Mouse (Mus musculus) stomach, postnatal 0 days (tissue): ENCODE measurements around the gene Th. TPM values are rescaled to one million over a fixed set of nuclear protein-coding genes. Genes with fewer than 3 reads are reported as not detected.

Experiments used
- ATAC-seq: fragments of 200-750 bp; cut with Nextera tagmentation; 2 replicates; pipeline ENCODE4 v1.8.0; 2017; ENCODE audit not compliant: low FRiP score, low TSS enrichment
- DNase-seq: peaks from one replicate; pipeline ENCODE4 v3.0.0-alpha.2; 2016; ENCODE audit warnings: low spot score
- H3K27ac ChIP-seq: fragments of 300-500 bp; sonication (generic); replicated peaks from 2 replicates; pipeline ENCODE4 v1.5.1; 2014; ENCODE audit warnings: mild to moderate bottlenecking, control low read depth
- H3K27me3 ChIP-seq: fragments of 300-500 bp; sonication (generic); 2 replicates; pipeline ENCODE4 v1.6.1; 2014; ENCODE audit warnings: low read length; ENCODE audit not compliant: control insufficient read depth, insufficient read depth
- H3K36me3 ChIP-seq: fragments of 300-500 bp; sonication (generic); 2 replicates; pipeline ENCODE4 v1.6.1; 2014; ENCODE audit warnings: low read length, mixed read lengths; ENCODE audit not compliant: control insufficient read depth, insufficient read depth
- H3K4me1 ChIP-seq: fragments of 300-500 bp; sonication (generic); replicated peaks from 2 replicates; pipeline ENCODE4 v1.6.1; 2014; ENCODE audit warnings: antibody characterized with exemption; ENCODE audit not compliant: control insufficient read depth, insufficient read depth
- H3K4me2 ChIP-seq: fragments of 300-500 bp; sonication (generic); replicated peaks from 2 replicates; pipeline ENCODE4 v1.6.1; 2014; ENCODE audit warnings: low read depth, mild to moderate bottlenecking, control low read depth, moderate library complexity
- H3K4me3 ChIP-seq: fragments of 300-500 bp; sonication (generic); 2 replicates; pipeline ENCODE4 v1.5.1; 2014; ENCODE audit warnings: low read depth, low read length, control low read depth
- H3K9ac ChIP-seq: fragments of 300-500 bp; sonication (generic); 2 replicates; pipeline ENCODE4 v1.6.1; 2014; ENCODE audit warnings: mild to moderate bottlenecking, low read length, control low read depth, mixed read lengths
- H3K9me3 ChIP-seq: fragments of 300-500 bp; sonication (generic); 2 replicates; pipeline ENCODE4 v1.6.1; 2016; ENCODE audit warnings: low read length; ENCODE audit not compliant: control insufficient read depth
- CTCF ChIP-seq: IDR thresholded peaks from 2 replicates; pipeline ENCODE4 v1.5.1; 2016; ENCODE audit warnings: antibody characterized with exemption, low read depth, mild to moderate bottlenecking, moderate library complexity
- EP300 ChIP-seq: optimal IDR thresholded peaks from 2 replicates; pipeline ENCODE3; 2016; ENCODE audit warnings: antibody characterized with exemption
- WGBS: fragments of 180-500 bp; shearing (Covaris S2); extraction: QIAGEN DNeasy Blood & Tissue Kit; methylation state at CpG from one replicate; pipeline ENCODE4 v1.1.7; 2014; 5-methylcytosine and 5-hydroxymethylcytosine counted together
- polyA plus RNA-seq: library from polyadenylated mRNA; unstranded; fragments of >200 nt; fragmentation: Nextera tagmentation; extraction: Ambion mirVana; gene quantifications from 2 replicates; pipeline ENCODE4 v1.2.1, GENCODE M21; 2015

The Th gene
- polyA plus RNA-seq, result 0.76 and 1.2 TPM in 2 replicates

DNA sequence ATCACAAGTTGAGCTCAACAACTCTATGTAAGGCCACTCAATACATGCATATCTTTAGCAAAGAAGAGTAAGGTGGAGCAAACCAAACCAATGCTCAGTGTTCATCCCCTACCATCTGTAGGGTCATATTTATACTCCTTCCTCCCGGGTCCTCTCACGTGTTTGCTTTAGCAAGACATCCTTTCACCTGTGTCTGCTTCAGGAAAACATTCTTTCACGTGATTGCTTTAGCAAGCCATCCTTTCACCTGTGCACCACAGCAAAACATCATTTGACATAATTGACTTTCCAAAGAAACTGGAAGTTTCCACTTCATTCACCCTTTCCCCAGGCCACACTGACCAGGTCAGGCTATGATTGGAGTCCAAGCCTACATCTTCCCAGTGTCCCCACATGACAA is at the start of gene Th:
Th (minus strand) TSS at position 101 of the 400 bp plus-strand sequence.
- Histone ChIP-seq H3K27ac (no peak within 1 kb of the TSS), H3K4me2 (no peak within 1 kb of the TSS), H3K27me3 (no peaks in the 10 kb centered on the region), H3K4me1 (no peaks in the 10 kb centered on the region), H3K36me3 (no peaks in the 10 kb centered on the region), H3K9me3 (no peaks in the 10 kb centered on the region), H3K4me3 (no peak within 1 kb of the TSS), H3K9ac (no peak within 1 kb of the TSS)
- no peak for ATAC-seq
- no peak for TF ChIP-seq CTCF
- no peak for TF ChIP-seq EP300
- DNase-seq, result no peak
- 69% methylated on average over 3 of the region's 3 CpGs for WGBS

- H3K27ac ChIP-seq, result peak within 1 kb of the TSS; percentile 86
- peaks cover 14% of the 10 kb centered on the region; the same call in 1 of the 2 replicates for H3K27me3 ChIP-seq
- WGBS, result under 1% methylated on average over 51 of the region's 51 CpGs
Observed at GRCm38 (mm10) chr7:142968809-142969511, 38.0 kb upstream of the Th start, which contains the start of gene Ascl2. Ascl2 (minus strand) TSS chr7:142969264.

GRCm38 (mm10) chr7:142967884-142968808 is 37.2 kb upstream of the Th start:
- H3K9ac ChIP-seq, result peak overlapping the region; percentile 50
- no peaks in the 10 kb centered on the region for H3K9me3 ChIP-seq
- H3K27me3 ChIP-seq, result peaks cover 14% of the 10 kb centered on the region; the same call in 1 of the 2 replicates
- H3K4me1 ChIP-seq, result peaks cover 9% of the 10 kb centered on the region; the same call in 1 of the 2 replicates
- peak overlapping the region; percentile 41 for H3K4me3 ChIP-seq
- H3K4me2 ChIP-seq, result peak overlapping the region; percentile 82
- DNase-seq, result peak; percentile 71
- ATAC-seq, result peak; percentile 48
- WGBS, result under 1% methylated on average over 89 of the region's 90 CpGs
- TF ChIP-seq EP300 (no peak), CTCF (peak; percentile 57)
- peak overlapping the region; percentile 86 for H3K27ac ChIP-seq
- no peaks in the 10 kb centered on the region for H3K36me3 ChIP-seq

More at GRCm38 (mm10) chr7:142968809-142969511, 38.0 kb upstream of the Th start, which contains the start of gene Ascl2:
- DNase-seq (peak; percentile 57), ATAC-seq (peak; percentile 41)
- Histone ChIP-seq H3K36me3 (no peaks in the 10 kb centered on the region), H3K9me3 (no peaks in the 10 kb centered on the region), H3K4me3 (peak within 1 kb of the TSS; percentile 41), H3K4me1 (peaks cover 9% of the 10 kb centered on the region; the same call in 1 of the 2 replicates), H3K9ac (peak within 1 kb of the TSS; percentile 50), H3K4me2 (peak within 1 kb of the TSS; percentile 82)
- TF ChIP-seq CTCF, result peak; percentile 13; the same call in 1 of the 2 replicates
- TF ChIP-seq EP300, result no peak

GRCm38 (mm10) chr7:142967414-142967883 is 36.5 kb upstream of the Th start:
- DNase-seq, result peak; percentile 89

DNA sequence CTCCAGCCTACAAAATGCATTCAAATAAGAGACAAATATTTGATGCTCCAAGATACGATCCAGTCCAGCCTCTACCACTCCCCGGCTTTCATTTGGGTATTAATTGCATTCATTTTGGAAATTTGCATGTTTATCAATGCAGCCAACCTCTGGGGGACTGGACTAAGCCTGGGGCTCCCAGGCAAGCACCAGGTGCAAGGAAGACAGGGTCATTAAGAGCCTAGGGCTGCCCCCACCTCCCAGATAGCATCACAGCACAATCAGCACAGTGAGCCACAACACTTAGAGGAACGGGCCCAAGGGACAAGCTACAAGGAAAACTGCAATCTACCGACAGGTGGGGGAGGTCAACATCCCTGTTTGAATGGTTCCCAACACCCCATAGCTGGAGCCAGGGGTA is 28.8 kb upstream of the Th start:
- Histone ChIP-seq H3K36me3 (no peaks in the 10 kb centered on the region), H3K4me1 (no peaks in the 10 kb centered on the region), H3K4me2 (no peak overlapping the region), H3K9me3 (no peaks in the 10 kb centered on the region), H3K9ac (no peak overlapping the region), H3K27ac (no peak overlapping the region), H3K27me3 (no peaks in the 10 kb centered on the region), H3K4me3 (no peak overlapping the region)
- ATAC-seq, result no peak
- no peak for DNase-seq
- no peak for TF ChIP-seq CTCF
- TF ChIP-seq EP300, result no peak
- 69% methylated on average over 4 of the region's 4 CpGs for WGBS

More at GRCm38 (mm10) chr7:142967414-142967883, 36.5 kb upstream of the Th start:
- 2% methylated on average over 35 of the region's 36 CpGs for WGBS
- no peaks in the 10 kb centered on the region for H3K36me3 ChIP-seq
- ATAC-seq, result peak; percentile 90
- H3K4me1 ChIP-seq, result peaks cover 9% of the 10 kb centered on the region; the same call in 1 of the 2 replicates
- peak overlapping the region; percentile 50 for H3K9ac ChIP-seq
- H3K4me3 ChIP-seq, result peak overlapping the region; percentile 41
- TF ChIP-seq CTCF (no peak), EP300 (no peak)
- H3K27me3 ChIP-seq, result peaks cover 14% of the 10 kb centered on the region; the same call in 1 of the 2 replicates
- peak overlapping the region; percentile 82 for H3K4me2 ChIP-seq
- H3K27ac ChIP-seq, result peak overlapping the region; percentile 86
- H3K9me3 ChIP-seq, result no peaks in the 10 kb centered on the region
